Mouse (Mus musculus): ENCODE measurements around the gene Ybx2.
"Not testable (repeated sequence)": the region's sequence is repeated elsewhere in the genome, so short reads cannot be mapped to it uniquely, and the experiment has no call there.

Ybx2 gene

GRCm38 (mm10) chr11:69914917-69915430, 20.6 kb upstream of the Ybx2 start:
- in situ Hi-C loops (cut with MseI, MboI): no loop called here

GRCm38 (mm10) chr11:69915667-69916627, 19.6 kb upstream of the Ybx2 start:
- in situ Hi-C loops (cut with MseI, MboI): no loop called here

DNA sequence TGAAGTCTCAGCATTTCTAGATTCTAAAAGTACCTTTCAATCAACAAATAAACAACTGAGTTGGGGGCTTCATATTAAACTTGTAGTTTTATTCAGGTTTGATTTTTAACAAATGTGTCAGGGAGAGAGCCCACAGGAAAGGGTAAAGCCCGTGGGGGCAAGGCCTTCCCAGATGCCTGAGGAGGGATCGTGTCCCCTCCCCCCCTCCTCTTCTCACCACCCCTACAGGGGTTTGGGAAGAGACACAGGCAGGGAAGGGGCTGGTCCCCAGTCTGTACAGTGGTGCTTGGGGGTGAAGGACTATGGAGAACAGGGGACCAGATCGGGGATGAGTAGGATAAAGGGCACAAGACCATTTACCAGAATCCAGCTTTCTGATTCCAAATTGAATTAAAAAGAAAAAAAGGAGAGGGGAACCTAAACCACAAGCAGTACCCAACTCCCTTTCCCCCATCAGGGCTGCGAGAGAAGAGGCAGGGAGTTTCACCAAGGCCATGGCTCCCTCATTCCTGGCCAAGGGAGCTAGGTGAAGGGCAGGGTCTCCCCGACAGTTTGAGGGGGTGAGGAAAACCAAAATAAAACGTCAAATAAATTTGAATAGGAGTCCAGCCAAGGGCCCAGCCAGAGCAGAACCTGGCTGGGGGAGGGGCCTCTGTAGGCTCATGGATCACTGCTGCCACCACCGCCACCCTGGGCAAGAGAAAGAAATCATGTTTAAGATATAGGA, 18.8 kb upstream of the Ybx2 start:
- in situ Hi-C loops (cut with MseI, MboI): not testable (repeated sequence)

GRCm38 (mm10) chr11:69917379-69917948, 18.1 kb upstream of the Ybx2 start:
- in situ Hi-C loops (cut with MseI, MboI): no loop called here

- in situ Hi-C loops (cut with MseI, MboI): no loop called here
These were observed 17.5 kb upstream of the Ybx2 start for GRCm38 (mm10) chr11:69918118-69918517.

- in situ Hi-C loops (cut with MseI, MboI): no loop called here
These were observed 16.5 kb upstream of the Ybx2 start for GRCm38 (mm10) chr11:69919053-69919452.

DNA sequence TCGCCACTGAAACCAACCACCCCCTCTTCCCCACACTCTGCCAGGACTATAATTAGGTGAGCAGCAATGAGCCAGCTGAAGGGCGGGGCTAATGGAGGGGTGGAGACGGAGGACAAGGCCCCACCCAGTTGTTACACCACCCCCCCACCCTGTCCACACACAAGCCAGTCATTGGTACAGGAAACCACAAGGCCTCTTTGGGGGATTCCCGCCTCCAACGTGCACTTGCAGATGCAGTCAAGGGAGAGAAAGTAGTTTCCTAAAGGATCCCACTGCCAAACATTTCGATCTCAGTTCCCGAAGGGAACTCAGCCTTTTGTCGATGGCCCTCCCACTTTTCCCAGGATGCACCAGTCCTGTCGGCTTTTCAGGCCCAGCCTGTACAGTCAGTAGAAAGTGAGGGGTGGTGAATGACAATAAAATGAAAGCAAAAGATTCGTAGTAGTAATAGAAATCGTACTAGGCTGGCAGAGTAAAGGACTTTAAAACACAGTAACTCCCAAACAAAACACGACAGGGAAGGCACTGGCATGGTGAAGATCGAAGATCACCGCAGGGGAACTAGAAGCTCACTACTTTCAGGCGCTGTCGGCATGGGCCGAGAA, 15.8 kb upstream of the Ybx2 start:
- in situ Hi-C loops (cut with MseI, MboI): no loop called here

GRCm38 (mm10) chr11:69920266-69921031, 15.1 kb upstream of the Ybx2 start:
- in situ Hi-C loops (cut with MseI, MboI): no loop called here

DNA sequence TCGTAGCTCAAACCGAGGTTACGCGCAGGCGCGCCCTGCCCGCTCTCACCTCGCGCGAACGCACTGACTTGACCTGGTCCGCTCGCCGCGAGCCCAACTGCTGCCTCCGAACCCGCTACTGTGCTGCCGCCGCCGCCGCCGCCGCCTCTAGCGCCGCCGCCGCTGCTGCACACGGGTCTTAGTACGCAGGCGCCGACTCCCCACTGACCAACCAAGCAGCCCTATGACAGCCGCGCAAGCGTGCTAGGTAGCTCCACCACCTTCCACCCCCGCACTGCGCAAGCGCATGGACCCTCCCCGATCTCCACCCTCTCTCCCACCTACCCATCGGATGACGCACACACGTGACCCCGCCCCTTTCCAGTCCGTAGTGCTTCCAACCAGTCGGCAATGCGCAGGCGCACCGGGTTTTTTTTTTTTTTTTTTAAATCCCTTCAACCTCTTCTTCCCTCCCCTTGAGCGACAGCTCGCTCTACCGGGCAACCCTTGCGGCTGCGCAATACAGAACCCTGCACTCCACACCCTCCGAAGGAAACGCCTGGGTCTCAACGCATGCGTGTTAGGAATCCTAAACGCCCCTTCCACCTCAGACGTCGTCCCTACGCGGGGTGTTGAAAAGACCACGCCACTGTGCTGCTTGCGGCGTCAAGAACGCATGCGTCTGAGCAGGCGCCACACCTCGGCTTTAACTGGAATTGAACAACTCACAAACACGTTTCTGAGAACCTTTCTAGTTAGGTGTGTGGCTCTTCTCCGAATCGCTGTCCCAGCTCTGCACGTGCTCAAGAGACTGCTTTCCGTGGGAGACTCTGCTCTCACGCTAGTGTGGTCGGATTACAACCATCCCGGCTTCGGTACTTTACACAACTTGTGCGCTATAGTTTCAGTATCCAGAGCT, 14.2 kb upstream of the Ybx2 start, which contains the start of gene Eif5a:
Gene Eif5a, minus strand, starts transcription at position 845 of the 898 bp plus-strand sequence.
- in situ Hi-C loops (cut with MseI, MboI): no loop called here

DNA sequence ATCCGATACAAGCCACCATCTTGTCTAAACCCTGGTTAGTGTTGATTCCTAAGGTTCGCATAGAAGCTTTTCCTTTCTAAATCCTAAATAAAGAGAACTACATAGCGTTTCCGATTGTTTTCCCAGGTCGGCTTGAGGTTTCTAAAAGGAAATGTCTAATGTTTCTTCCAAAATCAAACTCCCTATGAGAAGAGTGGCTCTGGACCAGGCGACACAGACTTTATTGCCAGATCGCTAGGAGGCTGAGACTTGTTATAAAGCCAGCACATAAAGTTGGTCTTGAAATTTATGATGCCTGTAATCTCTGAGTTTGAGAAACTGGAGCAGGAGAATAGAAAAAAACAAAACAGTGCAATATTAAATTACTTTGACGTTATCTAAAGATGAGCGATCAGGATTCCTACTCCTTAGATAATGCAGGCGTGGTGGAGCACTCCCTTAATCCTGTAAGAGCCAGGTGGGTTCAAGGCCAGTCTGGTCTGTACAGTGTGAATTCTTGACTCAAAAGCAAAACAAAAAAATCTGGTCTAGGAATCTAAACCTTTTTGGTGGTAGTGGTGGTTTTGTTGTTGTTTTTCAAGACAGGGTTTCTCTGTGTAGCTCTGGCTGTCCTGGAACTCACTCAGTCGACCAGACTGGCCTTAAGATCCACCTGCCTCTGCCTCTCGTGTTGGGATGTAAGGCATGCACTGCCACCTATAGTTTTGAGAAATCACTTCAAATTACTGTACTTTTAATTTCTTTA, 13.4 kb upstream of the Ybx2 start:
- in situ Hi-C loops (cut with MseI, MboI): no loop called here

GRCm38 (mm10) chr11:69922796-69923195, 12.8 kb upstream of the Ybx2 start:
- in situ Hi-C loops (cut with MseI, MboI): no loop called here

GRCm38 (mm10) chr11:69927501-69927900, 8.1 kb upstream of the Ybx2 start:
- in situ Hi-C loops (cut with MseI, MboI): loop anchor here in 1 of 2 experiments (5.0 kb wide), 1 partner anchor 35 kb away; the partner anchor contains the start of gene Cldn7

DNA sequence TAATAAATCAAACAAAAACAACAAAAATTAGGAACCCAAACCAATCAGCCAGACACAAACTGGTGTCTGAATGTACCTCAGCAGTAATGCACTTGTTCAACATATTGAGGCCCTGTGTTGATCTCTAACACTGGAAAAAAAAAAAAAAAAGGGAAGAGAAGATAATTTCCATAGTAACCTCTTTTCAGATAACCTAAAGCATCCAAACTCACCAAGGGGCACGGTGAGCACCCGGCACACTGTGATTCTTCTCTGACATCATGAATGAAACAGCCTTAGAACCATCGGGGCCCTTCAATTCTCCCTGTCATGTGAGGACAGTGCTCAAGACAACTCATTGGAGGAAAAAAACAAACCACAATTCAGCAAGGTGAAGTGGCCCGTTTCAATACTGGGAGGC, 5.9 kb upstream of the Ybx2 start:
- in situ Hi-C loops (cut with MseI, MboI): loop anchor here in 1 of 2 experiments (5.0 kb wide), 1 partner anchor 33 kb away; the partner anchor contains the start of gene Cldn7

DNA sequence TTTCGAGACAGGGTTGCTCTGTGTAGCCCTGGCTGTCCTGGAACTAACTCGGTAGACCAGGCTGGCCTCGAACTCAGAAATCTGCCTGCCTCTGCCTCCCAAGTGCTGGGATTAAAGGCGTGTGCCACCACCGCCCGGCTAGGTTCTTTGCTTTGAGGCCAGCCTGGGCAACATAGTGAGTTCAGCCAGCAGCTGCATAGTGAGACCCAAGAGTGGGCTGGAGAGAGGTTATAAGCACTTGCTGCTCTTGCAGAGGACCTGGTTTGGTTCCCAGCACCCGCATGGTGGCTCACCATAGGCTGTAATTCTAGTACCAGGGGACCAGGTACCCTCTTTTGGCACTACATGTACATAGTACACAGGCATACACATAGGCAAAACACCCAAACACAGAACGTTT, 5.4 kb upstream of the Ybx2 start:
- in situ Hi-C loops (cut with MseI, MboI): not testable (repeated sequence)

GRCm38 (mm10) chr11:69930967-69931537, 4.5 kb upstream of the Ybx2 start:
- in situ Hi-C loops (cut with MseI, MboI): no loop called here

DNA sequence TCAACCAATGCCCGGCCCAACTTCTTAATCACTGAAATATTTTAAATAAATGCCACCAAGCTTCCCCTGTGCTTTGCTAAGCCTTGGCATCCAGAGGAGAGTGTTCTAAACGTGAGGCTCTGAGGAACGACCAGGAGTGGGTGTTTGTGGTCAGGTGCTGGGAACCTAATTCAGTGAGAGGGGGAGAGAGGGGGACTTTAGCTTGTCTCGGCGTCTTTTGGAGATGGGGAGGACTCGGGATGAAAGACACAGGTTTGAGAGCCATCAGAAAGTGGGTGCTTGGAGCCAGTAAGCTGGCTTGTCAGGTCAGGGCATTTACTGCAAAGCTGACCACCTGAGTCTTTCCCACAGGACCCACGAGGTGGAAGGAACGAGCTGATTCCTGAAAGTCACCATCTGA, 3.8 kb upstream of the Ybx2 start:
- in situ Hi-C loops (cut with MseI, MboI): no loop called here

DNA sequence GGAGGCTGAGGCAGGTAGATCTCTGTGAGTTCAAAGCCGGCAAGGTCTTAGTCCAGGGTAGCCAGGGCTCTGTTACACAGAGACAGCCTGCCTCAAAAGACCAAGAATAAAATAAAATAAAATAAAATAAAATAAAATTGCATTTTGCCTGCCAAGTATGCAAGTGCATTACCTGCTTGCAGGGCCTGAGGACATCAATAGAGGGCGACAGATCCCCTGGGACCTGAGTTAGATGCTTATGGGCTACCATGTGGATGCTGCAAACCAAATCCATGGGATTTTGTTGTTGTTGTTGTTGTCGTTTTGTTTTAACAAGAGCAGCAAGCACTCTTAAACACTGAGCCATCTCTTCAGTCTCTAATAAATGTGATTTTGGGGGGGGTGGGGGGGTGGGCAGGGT, 3.3 kb upstream of the Ybx2 start:
- in situ Hi-C loops (cut with MseI, MboI): no loop called here

- in situ Hi-C loops (cut with MseI, MboI): no loop called here
These were observed 2.5 kb upstream of the Ybx2 start for GRCm38 (mm10) chr11:69933066-69933465.

DNA sequence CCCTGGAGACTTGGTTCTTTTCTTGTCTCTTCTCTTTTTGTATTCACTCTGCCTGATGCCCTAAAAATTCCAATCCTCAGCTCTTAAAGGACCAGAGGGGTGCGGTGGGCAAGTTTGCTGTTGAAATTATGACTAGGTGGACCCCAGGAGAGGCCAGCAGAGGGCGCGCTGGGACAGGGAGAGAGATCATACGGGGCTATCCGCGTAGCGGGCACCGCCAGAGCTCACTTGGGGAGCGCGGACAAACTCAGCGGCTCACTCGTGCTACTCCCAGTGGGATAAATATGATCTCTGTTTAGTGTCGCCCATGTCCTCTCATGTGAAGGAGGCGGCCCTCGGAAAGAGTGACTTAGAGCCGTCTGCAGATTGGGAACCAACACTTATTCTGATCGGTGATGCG, 1.4 kb upstream of the Ybx2 start:
- in situ Hi-C loops (cut with MseI, MboI): no loop called here
